Mouse (Mus musculus) embryonic fibroblast, embryonic 13.5 days (primary cell): ENCODE results near the gene Pik3r5. TPM values are rescaled to one million over a fixed set of nuclear protein-coding genes. Genes with fewer than 3 reads are reported as not detected.
A peak's percentile ranks its signal among the peaks of the same experiment; 100 is the strongest.

Experiments used
- H3K27ac ChIP-seq: 2 replicates; pipeline ENCODE4 v1.5.1; 2012; ENCODE audit warnings: low read length, control low read depth, inconsistent platforms; ENCODE audit not compliant: insufficient read depth
- H3K4me1 ChIP-seq: 2 replicates; pipeline ENCODE4 v1.6.1; 2011; ENCODE audit warnings: low read length; ENCODE audit not compliant: control insufficient read depth, insufficient read depth
- H3K4me3 ChIP-seq: 2 replicates; pipeline ENCODE4 v1.5.1; 2011; ENCODE audit warnings: mild to moderate bottlenecking, control low read depth, low read length; ENCODE audit not compliant: insufficient read depth
- CTCF ChIP-seq: IDR thresholded peaks from 2 replicates; pipeline ENCODE4 v1.5.1; 2011; ENCODE audit warnings: mild to moderate bottlenecking, control low read depth, low read length, moderate library complexity, borderline replicate concordance; ENCODE audit not compliant: insufficient read depth
- POLR2A ChIP-seq: IDR thresholded peaks from 2 replicates; pipeline ENCODE4 v1.6.1; 2011; ENCODE audit warnings: low read depth, mild to moderate bottlenecking, control low read depth, low read length, moderate library complexity
- polyA plus RNA-seq: library from polyadenylated mRNA; stranded (reverse); fragments of >200 nt; gene quantifications from 2 replicates; pipeline ENCODE4 v1.2.4, GENCODE M21; 2011; ENCODE audit warnings: low read depth; ENCODE audit not compliant: missing spikeins, insufficient read length

Gene Pik3r5
- polyA plus RNA-seq, 1 experiment: 0.86 TPM

DNA sequence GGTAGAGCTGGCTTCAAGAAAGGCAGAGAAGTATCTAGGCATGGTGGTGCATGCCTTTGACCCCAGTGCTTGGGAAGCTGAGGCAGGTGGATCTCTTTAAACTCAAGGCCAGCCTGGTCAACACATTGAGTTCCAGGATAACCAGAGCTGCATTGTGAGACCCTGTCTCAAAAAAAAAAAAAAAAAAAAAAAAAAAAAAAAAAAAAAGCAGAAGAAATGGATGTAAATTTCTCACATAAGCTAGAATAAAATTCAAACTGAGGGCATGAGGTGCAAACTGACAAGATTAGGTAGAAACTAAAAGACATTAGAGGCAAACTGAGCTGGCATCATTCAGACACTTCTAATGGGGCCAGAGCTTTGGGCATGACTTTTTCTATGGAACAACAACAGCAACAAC is 50.1 kb downstream of the Pik3r5 start:
- Histone ChIP-seq H3K4me1 (peaks cover 5% of the 10 kb centered on the region), H3K4me3 (no peak overlapping the region), H3K27ac (no peak overlapping the region)
- TF ChIP-seq POLR2A (no peak), CTCF (no peak)

DNA sequence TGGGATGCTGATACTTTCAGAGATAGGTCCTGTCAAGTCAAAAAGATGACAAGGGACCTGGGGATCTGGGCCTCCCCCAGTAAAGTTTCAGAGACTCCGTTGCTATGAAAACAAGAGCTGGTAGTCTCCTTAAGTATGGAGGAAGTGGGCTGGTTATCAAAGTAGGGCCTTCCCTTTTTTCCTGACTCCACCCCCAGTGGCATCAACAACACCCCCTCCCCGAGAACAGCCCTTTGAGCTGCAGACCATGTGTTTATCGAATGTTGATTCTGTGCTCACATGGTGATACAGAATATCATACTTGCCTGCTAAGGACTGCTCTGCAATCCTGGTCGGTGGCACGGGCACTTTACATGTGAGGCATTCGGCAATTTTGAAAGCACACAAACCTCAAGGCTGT is 51.3 kb downstream of the Pik3r5 start:
- TF ChIP-seq POLR2A (no peak), CTCF (no peak)
- H3K4me3 ChIP-seq: no peak overlapping the region
- no peaks in the 10 kb centered on the region for H3K4me1 ChIP-seq
- no peak overlapping the region for H3K27ac ChIP-seq

GRCm38 (mm10) chr11:68484431-68484830 is 52.5 kb downstream of the Pik3r5 start:
- Histone ChIP-seq H3K27ac (no peak overlapping the region), H3K4me3 (no peak overlapping the region), H3K4me1 (no peaks in the 10 kb centered on the region)
- no peak for TF ChIP-seq POLR2A
- no peak for TF ChIP-seq CTCF

DNA sequence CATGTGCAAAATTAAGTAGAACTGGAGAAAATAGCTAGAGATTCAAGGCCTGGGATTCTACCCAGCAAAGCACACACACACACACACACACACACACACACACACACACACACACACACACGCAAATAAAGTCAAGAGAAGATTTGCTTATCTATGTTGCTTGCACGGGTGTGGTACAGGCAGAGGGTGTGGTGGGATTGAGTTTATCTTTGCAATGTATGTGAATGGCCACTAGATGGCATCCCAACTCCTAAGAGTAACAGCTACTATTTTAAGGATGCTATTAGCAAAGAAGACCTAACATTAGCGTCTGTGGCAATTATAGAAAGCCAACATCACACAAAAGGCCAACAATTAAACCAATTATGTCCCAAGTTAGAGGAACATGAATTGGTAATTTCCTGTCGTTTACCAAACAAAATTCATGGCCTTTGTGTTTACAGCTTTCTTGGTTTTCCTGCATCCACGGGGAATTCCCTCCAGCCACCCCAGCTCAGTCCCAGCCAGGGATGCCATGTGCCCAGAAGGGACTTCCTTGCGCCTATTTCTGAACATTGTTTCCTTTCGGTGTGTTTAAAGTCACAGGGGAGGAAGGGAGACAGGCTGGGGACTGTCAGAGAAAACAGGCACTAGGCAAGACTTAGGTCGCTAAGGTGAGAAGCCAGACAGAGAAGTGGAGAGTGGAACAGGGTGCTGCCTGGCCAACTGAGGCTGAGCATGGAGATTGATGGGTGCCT is 53.5 kb downstream of the Pik3r5 start:
- Histone ChIP-seq H3K27ac (no peak overlapping the region), H3K4me1 (no peaks in the 10 kb centered on the region), H3K4me3 (no peak overlapping the region)
- TF ChIP-seq POLR2A (no peak), CTCF (peak; percentile 19; the same call in 1 of the 2 replicates)

GRCm38 (mm10) chr11:68486093-68486492 is 54.2 kb downstream of the Pik3r5 start:
- TF ChIP-seq CTCF: no peak
- no peak for TF ChIP-seq POLR2A
- Histone ChIP-seq H3K4me1 (no peaks in the 10 kb centered on the region), H3K4me3 (no peak overlapping the region), H3K27ac (no peak overlapping the region)

- H3K4me1 ChIP-seq: no peaks in the 10 kb centered on the region; the same call in 1 of the 2 replicates
- TF ChIP-seq POLR2A (no peak), CTCF (no peak)
- no peak overlapping the region for H3K27ac ChIP-seq
- H3K4me3 ChIP-seq: no peak overlapping the region
These were observed 55.8 kb downstream of the Pik3r5 start for GRCm38 (mm10) chr11:68487720-68488119.

- no peak overlapping the region for H3K27ac ChIP-seq
- H3K4me3 ChIP-seq: no peak overlapping the region
- H3K4me1 ChIP-seq: no peaks in the 10 kb centered on the region; the same call in 1 of the 2 replicates
- TF ChIP-seq CTCF (no peak), POLR2A (no peak)
These were observed 56.4 kb downstream of the Pik3r5 start for GRCm38 (mm10) chr11:68488256-68488824.

DNA sequence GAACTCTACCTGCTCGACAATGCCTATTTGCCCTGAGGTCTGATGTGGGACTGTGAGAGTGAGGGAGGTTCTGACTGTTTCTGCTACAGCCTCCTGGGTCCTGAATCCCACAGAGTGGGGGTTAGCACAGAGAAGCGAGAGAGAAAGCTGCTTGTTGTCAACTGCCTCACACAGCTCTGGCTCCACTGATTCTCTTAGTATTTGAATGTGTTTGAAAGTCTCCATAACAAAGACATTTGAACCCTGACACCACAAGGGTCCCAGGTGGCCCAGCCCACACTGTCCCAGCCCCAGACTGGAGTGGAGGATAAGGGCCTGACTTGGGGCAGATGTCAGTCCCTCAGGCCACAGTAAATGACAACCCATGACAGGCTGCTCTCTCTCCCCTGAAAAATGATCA is 57.3 kb downstream of the Pik3r5 start:
- Histone ChIP-seq H3K27ac (no peak overlapping the region), H3K4me1 (no peaks in the 10 kb centered on the region; the same call in 1 of the 2 replicates), H3K4me3 (no peak overlapping the region)
- TF ChIP-seq POLR2A (no peak), CTCF (no peak)

GRCm38 (mm10) chr11:68492592-68492991 is 60.7 kb downstream of the Pik3r5 start:
- no peak overlapping the region for H3K4me3 ChIP-seq
- H3K27ac ChIP-seq: no peak overlapping the region
- TF ChIP-seq POLR2A (no peak), CTCF (no peak)

DNA sequence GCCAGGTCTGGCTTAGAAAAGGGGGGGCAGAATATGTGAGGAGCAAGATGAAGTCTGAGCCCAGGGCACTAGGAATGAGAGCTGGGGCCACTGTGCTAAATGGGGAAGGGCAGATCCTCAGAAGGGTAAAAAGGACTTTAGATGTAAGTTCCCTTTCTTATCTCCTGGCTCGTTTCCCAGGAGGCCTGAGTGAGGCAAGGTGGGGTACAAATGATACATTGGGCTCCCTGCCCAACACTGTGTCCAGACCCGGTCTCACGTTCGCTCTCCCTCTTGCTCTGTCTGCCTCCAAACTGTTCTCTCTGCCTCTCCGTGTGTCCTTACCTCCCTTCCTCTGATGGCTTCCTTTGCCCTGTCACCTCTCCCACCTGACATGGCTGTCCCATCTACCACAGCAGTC is 61.8 kb downstream of the Pik3r5 start:
- Histone ChIP-seq H3K4me1 (no peaks in the 10 kb centered on the region; the same call in 1 of the 2 replicates), H3K4me3 (no peak overlapping the region), H3K27ac (no peak overlapping the region)
- TF ChIP-seq POLR2A (no peak), CTCF (no peak)

More at GRCm38 (mm10) chr11:68492592-68492991, 60.7 kb downstream of the Pik3r5 start:
- H3K4me1 ChIP-seq: no peaks in the 10 kb centered on the region; the same call in 1 of the 2 replicates

- TF ChIP-seq POLR2A (no peak), CTCF (no peak)
- Histone ChIP-seq H3K4me1 (no peaks in the 10 kb centered on the region), H3K4me3 (no peak overlapping the region), H3K27ac (no peak overlapping the region)
These were observed 65.2 kb downstream of the Pik3r5 start for GRCm38 (mm10) chr11:68497081-68497480.
